Mouse (Mus musculus) layer of hippocampus, postnatal 10 days (tissue): ENCODE measurements around the gene Rab37. TPM values are rescaled to one million over a fixed set of nuclear protein-coding genes. Genes with fewer than 3 reads are reported as not detected.

Experiments
- DNase-seq, 2 experiments: peaks; one replicate each; pipeline ENCODE4 v3.0.0; 2021; ENCODE audit warnings: low spot score in 2 of 2
- total RNA-seq, 2 experiments: library from RNA; stranded (reverse); gene quantifications; 2 replicates each; pipeline ENCODE4 v1.2.3; 2021

Rab37 gene
- total RNA-seq, 2 experiments from 2014 or later: 0.91 to 1.6 TPM

GRCm38 (mm10) chr11:115163568-115164150 lies 72.4 kb downstream of the Rab37 start:
- peak in 1 of 2 experiments; percentile 51 for DNase-seq

- no peak for DNase-seq
These were observed 73.2 kb downstream of the Rab37 start for GRCm38 (mm10) chr11:115164341-115164975.

DNA sequence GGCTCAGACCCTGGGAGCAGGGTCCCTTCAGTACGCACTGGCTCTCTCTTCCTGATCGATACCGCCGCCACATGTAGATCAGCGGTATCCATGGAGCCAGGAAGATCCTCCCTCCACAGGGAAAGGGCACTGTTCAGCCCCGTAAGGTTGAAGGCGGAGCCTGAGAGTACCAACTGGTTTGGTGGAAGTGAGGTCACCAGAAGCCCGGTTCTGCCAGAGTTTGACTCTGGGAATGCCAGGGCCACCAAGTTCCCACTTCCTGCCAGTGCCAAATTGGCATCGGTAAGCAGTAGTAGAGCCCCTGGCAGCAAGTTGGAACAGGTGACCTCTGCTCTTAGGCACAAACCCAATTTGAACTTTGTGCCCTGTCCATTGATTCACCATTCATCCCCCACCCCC lies 73.7 kb downstream of the Rab37 start:
- no peak for DNase-seq

- no peak for DNase-seq
These were observed 75.5 kb downstream of the Rab37 start for GRCm38 (mm10) chr11:115166776-115167175.

- DNase-seq: no peak
These were observed 76.5 kb downstream of the Rab37 start for GRCm38 (mm10) chr11:115167631-115168249.

GRCm38 (mm10) chr11:115169430-115169829 lies 78.2 kb downstream of the Rab37 start:
- no peak for DNase-seq

GRCm38 (mm10) chr11:115171125-115171524 lies 79.9 kb downstream of the Rab37 start:
- no peak for DNase-seq

DNA sequence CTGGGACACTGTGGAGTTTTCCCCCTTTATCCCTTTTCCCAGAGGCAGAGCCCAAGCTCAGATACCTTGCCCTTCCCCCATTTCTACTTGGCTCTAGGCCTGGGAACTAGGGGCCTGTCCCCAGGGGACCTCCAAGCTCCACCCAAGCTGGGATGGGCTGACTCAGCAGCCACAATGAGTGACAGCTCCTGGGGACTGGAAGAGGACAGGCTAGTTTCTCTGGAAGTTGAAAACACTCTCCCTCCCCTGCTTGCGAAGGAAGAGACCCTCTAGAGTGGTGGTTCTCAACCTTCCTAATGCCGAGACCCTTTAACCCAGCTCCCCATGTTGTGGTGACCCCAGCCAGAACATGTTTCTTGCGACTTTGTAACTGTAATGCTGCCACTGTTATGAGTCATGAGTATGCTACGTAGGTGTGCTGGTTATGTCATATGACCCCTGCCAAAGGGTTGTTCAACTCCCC lies 81.6 kb downstream of the Rab37 start:
- no peak for DNase-seq

- DNase-seq: no peak
These were observed 82.5 kb downstream of the Rab37 start for GRCm38 (mm10) chr11:115173549-115174339.

- no peak for DNase-seq
These were observed 85.4 kb downstream of the Rab37 start for GRCm38 (mm10) chr11:115176399-115177190.

DNA sequence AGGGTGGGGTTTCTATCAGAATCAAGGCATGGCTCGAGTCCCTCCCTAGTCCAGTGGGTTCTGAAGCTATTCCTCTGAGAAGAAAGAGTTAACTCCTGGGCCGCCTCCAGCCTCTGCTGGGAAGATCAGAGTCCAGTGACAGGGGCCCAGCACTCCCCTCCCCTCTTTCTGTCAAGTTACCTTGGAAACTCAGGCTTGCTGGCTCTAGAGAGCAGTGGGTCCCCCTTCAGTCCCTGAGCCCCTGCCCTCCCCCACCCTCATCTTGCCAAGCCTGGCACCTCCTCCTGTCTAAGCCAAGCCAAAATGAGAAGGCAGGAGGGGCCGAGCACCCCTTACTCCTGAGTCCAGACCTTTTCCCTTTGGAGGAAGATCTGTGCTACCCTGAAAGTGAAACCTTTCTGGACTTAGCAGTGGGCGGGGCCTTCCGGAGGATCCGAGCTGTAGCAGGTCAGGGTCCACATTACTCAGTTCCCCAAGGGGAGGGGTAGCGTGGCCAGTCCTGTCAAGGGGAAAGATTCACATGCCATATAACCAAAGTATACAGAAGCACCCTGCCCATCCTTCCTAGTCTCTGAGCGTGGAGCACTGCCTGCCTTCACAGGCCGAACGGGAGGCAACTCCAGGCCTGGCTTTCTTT lies 86.4 kb downstream of the Rab37 start:
- peak in 1 of 2 experiments; percentile 61 for DNase-seq

DNA sequence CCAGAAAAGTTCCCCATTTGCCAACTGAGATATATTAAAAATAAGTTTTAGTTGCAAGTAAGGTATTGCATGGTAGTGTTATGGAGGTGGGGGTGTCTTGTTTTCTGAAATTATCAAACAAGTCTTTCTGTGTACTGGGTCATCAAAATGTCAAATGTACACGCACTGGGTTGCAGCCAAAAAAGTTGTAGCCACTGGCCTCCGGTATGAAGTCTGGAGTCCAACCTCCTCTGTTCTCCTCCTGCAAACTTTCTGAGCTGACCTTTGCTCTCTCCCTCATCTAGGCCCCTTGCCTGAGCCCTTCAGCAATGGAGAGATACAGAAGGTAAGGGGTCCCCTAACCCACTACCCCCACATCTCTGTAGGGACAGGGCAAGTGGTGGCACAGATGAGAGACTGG lies 87.5 kb downstream of the Rab37 start:
- DNase-seq: no peak

GRCm38 (mm10) chr11:115179191-115179590 lies 88.0 kb downstream of the Rab37 start:
- peak; percentile 70 to 77 for DNase-seq

DNA sequence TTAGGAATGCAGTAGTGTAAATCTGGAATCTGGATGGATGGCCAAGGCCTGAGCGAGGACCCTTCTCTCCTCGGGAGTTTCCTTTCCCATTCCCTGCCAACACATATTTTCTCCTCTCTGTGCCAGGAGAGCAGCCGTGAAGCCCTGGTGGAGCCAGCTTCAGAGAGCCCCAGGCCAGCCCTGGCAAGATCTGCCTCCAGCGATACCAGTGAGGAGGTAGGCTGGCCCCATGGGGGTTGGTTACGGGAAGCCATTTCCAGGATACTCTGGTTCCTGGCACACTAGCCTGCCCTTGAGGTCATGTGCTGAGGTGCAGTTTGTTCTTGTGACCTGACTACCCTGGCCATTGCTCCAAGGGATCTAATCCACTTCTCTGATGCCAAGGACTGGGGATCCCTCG lies 88.7 kb downstream of the Rab37 start:
- no peak for DNase-seq

DNA sequence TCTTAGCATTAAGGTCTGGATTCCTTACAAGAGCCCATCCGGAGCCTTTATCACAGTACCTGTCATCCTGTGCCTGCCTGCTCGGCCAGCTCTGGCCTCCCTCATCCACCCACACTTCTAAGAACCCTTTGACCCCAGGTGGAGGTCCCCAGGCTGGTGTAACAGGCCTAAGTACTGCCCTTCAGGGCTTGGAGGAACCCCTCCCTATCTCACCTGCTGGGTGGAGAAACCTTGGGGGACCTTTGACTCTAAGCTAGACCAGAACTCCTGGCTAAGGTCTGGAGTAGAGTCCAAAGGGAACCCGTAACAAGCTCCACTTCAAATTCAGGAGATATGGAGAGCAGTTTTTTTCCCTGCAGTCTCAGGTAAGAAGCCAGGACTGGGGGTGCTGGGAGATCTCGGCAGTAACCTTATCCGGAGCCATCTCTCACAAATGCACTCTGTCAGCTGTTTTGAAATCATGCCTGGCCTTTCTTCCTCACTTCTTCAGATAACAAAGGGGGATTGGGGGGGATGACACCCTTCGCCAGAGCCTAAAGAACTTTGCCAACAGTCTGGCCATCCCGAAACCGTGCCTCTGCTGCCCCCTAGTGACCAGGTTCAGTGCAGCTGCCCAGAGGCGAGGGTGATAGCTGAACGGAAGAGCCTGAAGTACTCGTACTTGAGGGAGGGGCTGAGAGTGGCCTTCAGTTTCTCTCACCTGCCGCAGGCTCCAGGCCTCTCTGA lies 90.8 kb downstream of the Rab37 start:
- DNase-seq: peak; percentile 92 to 93

GRCm38 (mm10) chr11:115184973-115185372 lies 93.7 kb downstream of the Rab37 start:
- DNase-seq: no peak

DNA sequence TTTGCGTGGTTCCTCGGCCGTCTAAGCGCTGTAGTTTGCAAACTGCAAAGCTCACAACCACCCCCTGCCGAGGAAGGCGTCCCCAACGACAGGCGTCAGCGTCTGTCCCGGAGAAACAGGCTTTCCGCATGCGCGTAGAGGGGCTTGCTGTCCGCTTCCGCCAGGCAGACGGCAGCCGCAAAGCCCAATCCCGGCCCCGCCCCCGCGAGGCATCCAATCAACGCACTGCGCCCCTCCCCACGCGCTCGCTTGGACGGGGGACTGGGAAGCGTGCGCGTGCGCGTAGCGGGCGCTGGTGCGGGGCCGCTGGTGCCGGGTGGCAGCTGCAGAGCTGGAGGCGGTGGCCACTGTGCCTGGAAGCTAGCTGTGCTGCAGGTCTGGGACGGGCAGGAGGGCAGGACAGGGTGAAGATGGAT lies 96.0 kb downstream of the Rab37 start, which contains the start of gene Tmem104:
TSS of gene Tmem104 (plus strand) at position 264 of the 416 bp plus-strand sequence.
- DNase-seq: peak; percentile 99 to 100

- no peak for DNase-seq
These were observed 96.5 kb downstream of the Rab37 start, which contains the start of gene Nat9 for GRCm38 (mm10) chr11:115187693-115188092. Nat9 (minus strand) TSS chr11:115187859.

GRCm38 (mm10) chr11:115188539-115189231 lies 97.5 kb downstream of the Rab37 start:
- no peak for DNase-seq
